Mouse (Mus musculus) intestine, embryonic 16.5 days (tissue): Measurements from ENCODE around the gene Macf1. TPM values are rescaled to one million over a fixed set of nuclear protein-coding genes. Genes with fewer than 3 reads are reported as not detected.
A peak's percentile ranks its signal among the peaks of the same experiment; 100 is the strongest.

Experiments used
- ATAC-seq: fragments of 200-750 bp; cut with Nextera tagmentation; 2 replicates; pipeline ENCODE4 v1.8.0; 2017; ENCODE audit warnings: moderate TSS enrichment, moderate library complexity
- H3K27ac ChIP-seq: fragments of 300-500 bp; sonication (generic); 2 replicates; pipeline ENCODE4 v1.5.1; 2014; ENCODE audit warnings: mild to moderate bottlenecking, low read length
- H3K27me3 ChIP-seq: fragments of 300-500 bp; sonication (generic); replicated peaks from 2 replicates; pipeline ENCODE4 v1.6.1; 2014; ENCODE audit warnings: low read length, control low read depth, mixed read lengths; ENCODE audit not compliant: control insufficient read depth, insufficient read depth
- H3K36me3 ChIP-seq: fragments of 300-500 bp; sonication (generic); 2 replicates; pipeline ENCODE4 v1.6.1; 2014; ENCODE audit warnings: low read length, control low read depth; ENCODE audit not compliant: control insufficient read depth, insufficient read depth
- H3K4me1 ChIP-seq: fragments of 300-500 bp; sonication (generic); 2 replicates; pipeline ENCODE4 v1.6.1; 2014; ENCODE audit warnings: low read length, control low read depth, mixed read lengths; ENCODE audit not compliant: control insufficient read depth, insufficient read depth
- H3K4me2 ChIP-seq: fragments of 300-500 bp; sonication (generic); 2 replicates; pipeline ENCODE4 v1.6.1; 2014; ENCODE audit warnings: low read depth, low read length, control low read depth
- H3K4me3 ChIP-seq: fragments of 300-500 bp; sonication (generic); 2 replicates; pipeline ENCODE4 v1.5.1; 2014; ENCODE audit warnings: mild to moderate bottlenecking, low read length
- H3K9ac ChIP-seq: fragments of 300-500 bp; sonication (generic); 2 replicates; pipeline ENCODE4 v1.6.1; 2014; ENCODE audit warnings: low read depth, low read length
- H3K9me3 ChIP-seq: fragments of 300-500 bp; sonication (generic); 2 replicates; pipeline ENCODE4 v1.6.1; 2016; ENCODE audit warnings: low read length, control low read depth; ENCODE audit not compliant: control insufficient read depth
- WGBS: fragments of 180-500 bp; shearing (Covaris S2); extraction: QIAGEN DNeasy Blood & Tissue Kit; methylation state at CpG from one replicate; pipeline ENCODE4 v1.1.7; 2014; 5-methylcytosine and 5-hydroxymethylcytosine counted together
- polyA plus RNA-seq: library from polyadenylated mRNA; unstranded; fragments of >200 nt; fragmentation: Nextera tagmentation; extraction: Ambion mirVana; gene quantifications from 2 replicates; pipeline ENCODE4 v1.2.1, GENCODE M21; 2015

Macf1 gene
- polyA plus RNA-seq, 1 experiment from 2014 or later: 19.7 TPM

GRCm38 (mm10) chr4:123409752-123410151 lies 274.4 kb downstream of the Macf1 start:
- no peak for ATAC-seq
- 52% methylated on average over 1 of the region's 1 CpGs for whole genome bisulfite sequencing
- peaks cover 50% of the 10 kb centered on the region for H3K4me1 ChIP-seq
- no peaks in the 10 kb centered on the region for H3K27me3 ChIP-seq
- H3K9me3 ChIP-seq: no peaks in the 10 kb centered on the region
- H3K36me3 ChIP-seq: no peaks in the 10 kb centered on the region
- H3K4me3 ChIP-seq: no peak overlapping the region
- no peak overlapping the region for H3K4me2 ChIP-seq
- H3K27ac ChIP-seq: no peak overlapping the region
- no peak overlapping the region for H3K9ac ChIP-seq

DNA sequence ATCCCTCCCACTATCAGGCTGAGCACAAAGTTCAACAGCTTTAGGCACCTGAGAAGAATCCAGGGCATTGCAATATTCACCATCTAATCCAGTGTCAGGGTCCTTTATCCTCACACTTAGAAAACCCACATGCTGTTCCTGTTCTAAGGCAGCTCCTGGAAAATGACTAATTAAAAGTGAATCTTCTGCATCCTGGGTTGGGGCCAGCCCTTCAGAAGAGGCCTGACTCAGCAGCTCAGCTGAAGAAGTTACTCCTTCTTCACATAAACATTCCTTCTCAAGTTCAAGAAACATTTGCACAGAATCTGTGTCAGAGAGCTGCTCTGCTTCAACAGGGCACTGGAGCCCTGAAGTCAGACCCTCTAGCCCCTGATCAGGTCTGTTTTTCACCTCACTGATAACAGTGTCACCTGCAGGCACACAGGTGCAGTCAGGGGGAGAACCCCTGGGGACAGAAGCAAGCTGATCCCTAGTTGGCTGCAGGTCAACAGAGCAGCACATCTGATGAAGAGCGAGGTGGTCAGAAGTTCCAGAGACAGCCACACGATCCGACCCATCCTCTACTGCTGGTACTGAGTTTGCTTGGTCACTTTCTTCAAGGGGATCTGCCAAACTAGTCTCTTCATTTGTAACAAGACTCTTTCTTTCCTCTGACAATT lies 275.0 kb downstream of the Macf1 start:
- Histone ChIP-seq H3K36me3 (no peaks in the 10 kb centered on the region), H3K4me3 (no peak overlapping the region), H3K9ac (no peak overlapping the region), H3K4me1 (peaks cover 52% of the 10 kb centered on the region), H3K27me3 (no peaks in the 10 kb centered on the region), H3K4me2 (no peak overlapping the region), H3K27ac (no peak overlapping the region), H3K9me3 (no peaks in the 10 kb centered on the region)
- ATAC-seq: no peak
- 83% methylated on average over 3 of the region's 3 CpGs for WGBS

DNA sequence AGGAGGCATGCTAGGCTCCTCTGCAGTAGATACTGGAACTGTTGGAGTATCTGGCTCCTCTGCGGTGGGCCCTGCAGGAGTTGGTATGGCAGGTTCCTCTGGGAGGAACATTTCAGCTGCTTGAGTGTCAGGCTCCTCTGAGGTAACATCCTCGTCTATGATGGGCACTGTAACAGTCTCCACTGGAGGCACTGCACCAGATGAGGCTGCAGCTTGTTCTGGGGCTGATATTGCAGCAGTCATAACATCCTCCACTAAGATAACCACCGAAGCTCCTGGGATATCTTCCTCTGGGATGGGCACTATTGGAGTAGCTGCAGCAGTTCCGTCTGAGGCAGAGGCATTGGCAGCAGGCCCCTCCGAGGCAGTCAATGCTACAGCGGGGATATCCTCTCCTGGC lies 276.4 kb downstream of the Macf1 start:
- Histone ChIP-seq H3K9me3 (no peaks in the 10 kb centered on the region), H3K27me3 (no peaks in the 10 kb centered on the region), H3K9ac (no peak overlapping the region), H3K27ac (no peak overlapping the region), H3K4me2 (peak overlapping the region; percentile 30), H3K4me3 (peak overlapping the region; percentile 2; the same call in 1 of the 2 replicates), H3K36me3 (no peaks in the 10 kb centered on the region), H3K4me1 (peaks cover 51% of the 10 kb centered on the region)
- ATAC-seq: no peak
- WGBS: 75% methylated on average over 6 of the region's 6 CpGs

GRCm38 (mm10) chr4:123404056-123404455 lies 280.1 kb downstream of the Macf1 start:
- no peak for ATAC-seq
- no peaks in the 10 kb centered on the region for H3K9me3 ChIP-seq
- no peaks in the 10 kb centered on the region for H3K36me3 ChIP-seq
- H3K4me3 ChIP-seq: no peak overlapping the region
- H3K4me2 ChIP-seq: no peak overlapping the region
- H3K27ac ChIP-seq: no peak overlapping the region
- WGBS: 47% methylated on average over 1 of the region's 1 CpGs
- H3K9ac ChIP-seq: no peak overlapping the region
- H3K27me3 ChIP-seq: no peaks in the 10 kb centered on the region
- H3K4me1 ChIP-seq: peaks cover 33% of the 10 kb centered on the region

- Histone ChIP-seq H3K4me1 (peaks cover 20% of the 10 kb centered on the region), H3K4me2 (no peak overlapping the region), H3K27ac (no peak overlapping the region), H3K9ac (no peak overlapping the region), H3K27me3 (no peaks in the 10 kb centered on the region), H3K9me3 (no peaks in the 10 kb centered on the region), H3K4me3 (no peak overlapping the region), H3K36me3 (no peaks in the 10 kb centered on the region)
- no peak for ATAC-seq
- WGBS: 77% methylated on average over 1 of the region's 1 CpGs
Observed at GRCm38 (mm10) chr4:123402244-123402643, 281.9 kb downstream of the Macf1 start.

DNA sequence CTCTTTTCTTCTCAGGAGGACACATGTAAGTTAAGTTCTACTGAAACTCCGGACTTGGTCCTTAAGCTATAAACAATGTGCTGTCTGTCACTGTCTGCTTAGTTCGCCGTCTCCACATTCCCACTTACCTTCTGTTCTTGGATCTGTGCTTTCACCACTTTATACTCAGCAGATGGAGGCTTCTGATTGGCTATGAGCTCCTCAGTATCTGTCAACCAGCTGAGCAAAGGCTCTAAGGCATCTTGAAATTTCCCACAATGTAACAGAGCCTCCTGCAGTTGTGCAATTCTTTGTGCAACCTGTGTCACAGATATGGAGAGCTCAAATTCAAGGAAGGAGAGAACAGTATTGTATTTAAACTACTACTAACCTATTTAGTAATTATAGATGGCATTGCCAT lies 282.9 kb downstream of the Macf1 start:
- Histone ChIP-seq H3K27me3 (no peaks in the 10 kb centered on the region), H3K27ac (no peak overlapping the region), H3K4me1 (peaks cover 14% of the 10 kb centered on the region), H3K4me3 (no peak overlapping the region), H3K36me3 (peaks cover 2% of the 10 kb centered on the region; the same call in 1 of the 2 replicates), H3K4me2 (no peak overlapping the region), H3K9me3 (no peaks in the 10 kb centered on the region), H3K9ac (no peak overlapping the region)
- WGBS: 75% methylated on average over 3 of the region's 3 CpGs
- no peak for ATAC-seq

- ATAC-seq: no peak
Observed at GRCm38 (mm10) chr4:123397643-123398434, 286.3 kb downstream of the Macf1 start.

DNA sequence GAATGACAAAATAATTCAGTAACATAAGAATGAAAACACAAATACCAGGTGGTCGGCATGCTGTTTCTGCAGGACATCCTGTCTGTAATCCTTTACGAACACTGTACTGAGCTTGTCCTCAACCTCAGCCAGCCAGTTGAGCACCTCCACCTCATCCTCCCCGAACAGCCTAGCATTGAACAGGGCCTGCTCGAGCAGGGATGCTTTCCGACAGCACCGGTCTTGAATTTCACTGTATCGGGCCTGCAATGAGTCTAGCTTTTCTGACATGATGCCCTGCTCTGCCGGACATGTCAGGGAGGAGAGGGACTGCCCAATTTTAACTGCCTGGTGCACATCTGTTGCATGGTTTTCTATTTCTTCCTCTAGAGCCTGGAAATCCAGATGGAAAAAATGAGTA lies 287.1 kb downstream of the Macf1 start:
- Histone ChIP-seq H3K36me3 (peaks cover 13% of the 10 kb centered on the region), H3K4me2 (no peak overlapping the region), H3K27ac (no peak overlapping the region), H3K4me3 (no peak overlapping the region), H3K9me3 (no peaks in the 10 kb centered on the region), H3K9ac (no peak overlapping the region), H3K27me3 (no peaks in the 10 kb centered on the region), H3K4me1 (no peaks in the 10 kb centered on the region)
- WGBS: 94% methylated on average over 8 of the region's 8 CpGs
- ATAC-seq: no peak

More at GRCm38 (mm10) chr4:123397643-123398434, 286.3 kb downstream of the Macf1 start:
- Histone ChIP-seq H3K4me2 (no peak overlapping the region), H3K9me3 (no peaks in the 10 kb centered on the region), H3K9ac (no peak overlapping the region), H3K4me1 (no peaks in the 10 kb centered on the region), H3K4me3 (no peak overlapping the region), H3K27me3 (no peaks in the 10 kb centered on the region), H3K36me3 (peaks cover 13% of the 10 kb centered on the region), H3K27ac (no peak overlapping the region)
- 76% methylated on average over 5 of the region's 5 CpGs for WGBS

- no peak overlapping the region for H3K9ac ChIP-seq
- H3K4me2 ChIP-seq: no peak overlapping the region
- H3K36me3 ChIP-seq: peaks cover 13% of the 10 kb centered on the region
- H3K9me3 ChIP-seq: no peaks in the 10 kb centered on the region
- no peak overlapping the region for H3K27ac ChIP-seq
- 98% methylated on average over 2 of the region's 2 CpGs for WGBS
- no peak overlapping the region for H3K4me3 ChIP-seq
- no peak for ATAC-seq
- no peaks in the 10 kb centered on the region for H3K27me3 ChIP-seq
- H3K4me1 ChIP-seq: no peaks in the 10 kb centered on the region
Observed at GRCm38 (mm10) chr4:123395435-123396000, 288.6 kb downstream of the Macf1 start.
